10 mouse cellular contexts compared by ENCODE assay signal in genomic region chr10:21684286-21685013, GRCm38 (mm10).
DNase-seq lines count a peak whose midpoint lies in the region; ATAC-seq and TF ChIP-seq lines count a peak whose summit lies in the region.
"Had no signal": no experiment of that assay in that cellular context is flagged by ENCODE, and none has a peak within 500 bp of the region (broad histone marks: within the 10 kb centered on the region; RNA-seq: fewer than 3 reads in every experiment).

No protein-coding gene starts in this region.

- TF ChIP-seq POLR2A in cerebellum, adult 2 months (IDR thresholded peaks at IDR 0.05; ENCODE audit: borderline replicate concordance, insufficient read depth, low read length), result no peak

- no peaks in the 10 kb centered on the region for H3K9me3 ChIP-seq in midbrain, embryonic 14.5 days (ENCODE audit: control insufficient read depth, low read length)

- no peak for TF ChIP-seq CTCF in left cerebral cortex, adult 2 months (IDR thresholded peaks at IDR 0.05)
- no peak for TF ChIP-seq CTCF in cerebellum, adult 2 months (IDR thresholded peaks at IDR 0.05; ENCODE audit: borderline replicate concordance, insufficient read depth, low read depth, low read length)

- H3K4me3 ChIP-seq in left cerebral cortex, adult 2 months, result no peak overlapping the region
- no peak overlapping the region for H3K4me3 ChIP-seq in midbrain, embryonic 14.5 days (replicated peaks; ENCODE audit: low read depth, low read length)
- no peak overlapping the region for H3K4me3 ChIP-seq in cerebellum, adult 2 months (replicated peaks; ENCODE audit: insufficient read depth, low read depth, low read length)

- peak overlapping the region; percentile 73 for H3K27ac ChIP-seq in left cerebral cortex, adult 2 months
- H3K27ac ChIP-seq in midbrain, embryonic 14.5 days (replicated peaks; ENCODE audit: low read depth, low read length), result peak overlapping the region; percentile 43
- no peak overlapping the region for H3K27ac ChIP-seq in cerebellum, adult 2 months (ENCODE audit: insufficient read depth, low read length)
- H3K27ac ChIP-seq: macrophage had no signal

- no peak for ATAC-seq in midbrain, embryonic 14.5 days (ENCODE audit: low FRiP score, low TSS enrichment)
- ATAC-seq: intestine, embryonic 16.5 days had no signal

- no peak overlapping the region for H3K4me2 ChIP-seq in midbrain, embryonic 14.5 days (ENCODE audit: low read length)

- no peak overlapping the region for H3K9ac ChIP-seq in midbrain, embryonic 14.5 days (replicated peaks; ENCODE audit: low read length)

- peaks cover 15% of the 10 kb centered on the region; the same call in 1 of the 2 replicates for H3K4me1 ChIP-seq in midbrain, embryonic 14.5 days (ENCODE audit: control insufficient read depth, insufficient read depth, low read length)
- no peaks in the 10 kb centered on the region for H3K4me1 ChIP-seq in cerebellum, adult 2 months (ENCODE audit: control insufficient read depth, insufficient read depth, low read length)

- DNase-seq in left cerebral cortex, adult 2 months (ENCODE audit: extremely low spot score in 1 of 2, low spot score in 2 of 2), result no peak
- no peak for DNase-seq in left cerebral cortex, adult 11 months (ENCODE audit: low spot score)
- DNase-seq in heart, adult 9 months (ENCODE audit: low spot score in 2 of 2), result peak; percentile 24
- DNase-seq in heart, postnatal 10 days, result peak; percentile 54 to 60
- DNase-seq in midbrain, embryonic 14.5 days, result peak; percentile 59
- no peak for DNase-seq in gastrocnemius, postnatal 25 days
- no peak for DNase-seq in cerebellum, adult 2 months
- DNase-seq: thymus, postnatal 4 days had no signal

- no peaks in the 10 kb centered on the region for H3K27me3 ChIP-seq in midbrain, embryonic 14.5 days (ENCODE audit: control insufficient read depth, insufficient read depth, low read length)
- H3K27me3 ChIP-seq in cerebellum, adult 2 months (ENCODE audit: control insufficient read depth, insufficient read depth, low read length), result no peaks in the 10 kb centered on the region; the same call in 1 of the 2 replicates

- intact Hi-C loops in left cerebral cortex, adult 2 months (cut with DNase I), result loop anchor here (1.0 kb wide), 1 partner anchor 307 kb away; no protein-coding TSS in a partner anchor
- intact Hi-C loops in heart, postnatal 10 days (cut with DNase I), result loop anchor here (5.0 kb wide), 1 partner anchor 137 kb away; no protein-coding TSS in a partner anchor

- H3K36me3 ChIP-seq in midbrain, embryonic 14.5 days (ENCODE audit: control insufficient read depth, insufficient read depth, low read length), result no peaks in the 10 kb centered on the region

- 52% methylated on average over 9 of the region's 9 CpGs for WGBS in midbrain, embryonic 14.5 days
- 63% methylated on average over 9 of the region's 9 CpGs for WGBS in cerebellum, adult 2 months

Comparison
In these comparisons a context has a peak if more than half of its experiments do, and no peak if none do; other contexts are left out.
1. DNase-seq: peak in heart, adult 9 months (2 of 2), heart, postnatal 10 days (2 of 2) and midbrain, embryonic 14.5 days (single experiment); none in left cerebral cortex, adult 2 months (0 of 2), left cerebral cortex, adult 11 months (single experiment), gastrocnemius, postnatal 25 days (single experiment) and cerebellum, adult 2 months (0 of 2).